Mouse (Mus musculus) neural tube, embryonic 14.5 days (tissue): ENCODE measurements at regions not wholly inside any gene's neighbourhood (a gene's known extent, or its start where the extent isn't known, plus 50 kb on each side); places are given as distances from the start of the nearest gene placed in this dataset.

Experiments
- ATAC-seq: fragments of 200-750 bp; cut with Nextera tagmentation; 2 replicates; pipeline ENCODE4 v1.8.0; 2017; ENCODE audit warnings: low read depth, mild to moderate bottlenecking, moderate TSS enrichment, moderate library complexity
- H3K27ac ChIP-seq: fragments of 300-500 bp; sonication (generic); 2 replicates; pipeline ENCODE4 v1.5.1; 2014; ENCODE audit warnings: low read depth, mild to moderate bottlenecking, control low read depth, low read length, moderate library complexity, mixed read lengths
- H3K27me3 ChIP-seq: fragments of 300-500 bp; sonication (generic); 2 replicates; pipeline ENCODE4 v1.6.1; 2014; ENCODE audit warnings: low read length; ENCODE audit not compliant: control insufficient read depth, insufficient read depth
- H3K36me3 ChIP-seq: fragments of 300-500 bp; sonication (generic); 2 replicates; pipeline ENCODE4 v1.6.1; 2014; ENCODE audit warnings: low read length, mixed read lengths; ENCODE audit not compliant: control insufficient read depth, insufficient read depth
- H3K4me1 ChIP-seq: fragments of 300-500 bp; sonication (generic); 2 replicates; pipeline ENCODE4 v1.6.1; 2014; ENCODE audit warnings: low read length; ENCODE audit not compliant: control insufficient read depth, insufficient read depth
- H3K4me2 ChIP-seq: fragments of 300-500 bp; sonication (generic); 2 replicates; pipeline ENCODE4 v1.6.1; 2014; ENCODE audit warnings: mild to moderate bottlenecking, low read depth, low read length, control low read depth
- H3K4me3 ChIP-seq: fragments of 300-500 bp; sonication (generic); 2 replicates; pipeline ENCODE4 v1.5.1; 2014; ENCODE audit warnings: low read depth, low read length, control low read depth, mixed read lengths
- H3K9ac ChIP-seq: fragments of 300-500 bp; sonication (generic); replicated peaks from 2 replicates; pipeline ENCODE4 v1.6.1; 2014; ENCODE audit warnings: low read depth, mild to moderate bottlenecking, control low read depth, low read length, mixed read lengths
- H3K9me3 ChIP-seq: fragments of 300-500 bp; sonication (generic); 2 replicates; pipeline ENCODE4 v1.6.1; 2016; ENCODE audit warnings: low read length; ENCODE audit not compliant: control insufficient read depth
- WGBS: fragments of 180-500 bp; shearing (Covaris S2); extraction: QIAGEN DNeasy Blood & Tissue Kit; methylation state at CpG from one replicate; pipeline ENCODE4 v1.1.7; 2014; 5-methylcytosine and 5-hydroxymethylcytosine counted together

- no peaks in the 10 kb centered on the region for H3K36me3 ChIP-seq
- no peak overlapping the region for H3K4me2 ChIP-seq
- WGBS = 27% methylated on average over 1 of the region's 1 CpGs
- no peaks in the 10 kb centered on the region for H3K27me3 ChIP-seq
- ATAC-seq = no peak
- H3K4me3 ChIP-seq = no peak overlapping the region
- no peaks in the 10 kb centered on the region for H3K9me3 ChIP-seq
- H3K9ac ChIP-seq = no peak overlapping the region
- H3K4me1 ChIP-seq = no peaks in the 10 kb centered on the region
- no peak overlapping the region for H3K27ac ChIP-seq
These were observed 194.6 kb downstream of the Gm43517 start for GRCm38 (mm10) chr12:49579451-49580190.

- no peak for ATAC-seq
- Histone ChIP-seq H3K27ac (no peak overlapping the region), H3K4me1 (no peaks in the 10 kb centered on the region), H3K9me3 (no peaks in the 10 kb centered on the region), H3K9ac (no peak overlapping the region), H3K27me3 (no peaks in the 10 kb centered on the region), H3K4me2 (no peak overlapping the region), H3K36me3 (no peaks in the 10 kb centered on the region), H3K4me3 (no peak overlapping the region)
- WGBS = 85% methylated on average over 1 of the region's 1 CpGs
These were observed 198.9 kb downstream of the Gm43517 start for GRCm38 (mm10) chr12:49583849-49584248.

GRCm38 (mm10) chr12:49622264-49622663 lies 237.3 kb downstream of the Gm43517 start:
- no peaks in the 10 kb centered on the region for H3K4me1 ChIP-seq
- H3K9me3 ChIP-seq = no peaks in the 10 kb centered on the region
- H3K27ac ChIP-seq = no peak overlapping the region
- no peak overlapping the region for H3K4me2 ChIP-seq
- H3K9ac ChIP-seq = no peak overlapping the region
- ATAC-seq = no peak
- H3K36me3 ChIP-seq = no peaks in the 10 kb centered on the region
- no peaks in the 10 kb centered on the region for H3K27me3 ChIP-seq
- H3K4me3 ChIP-seq = no peak overlapping the region
- 84% methylated on average over 3 of the region's 3 CpGs for WGBS

GRCm38 (mm10) chr12:49627222-49627621 lies 242.2 kb downstream of the Gm43517 start:
- no peak overlapping the region for H3K4me3 ChIP-seq
- H3K36me3 ChIP-seq = no peaks in the 10 kb centered on the region
- no peak overlapping the region for H3K27ac ChIP-seq
- H3K27me3 ChIP-seq = no peaks in the 10 kb centered on the region
- 76% methylated on average over 5 of the region's 5 CpGs for WGBS
- H3K9me3 ChIP-seq = no peaks in the 10 kb centered on the region
- H3K9ac ChIP-seq = no peak overlapping the region
- no peak overlapping the region for H3K4me2 ChIP-seq
- H3K4me1 ChIP-seq = no peaks in the 10 kb centered on the region
- ATAC-seq = no peak

GRCm38 (mm10) chr12:49628014-49628413 lies 243.0 kb downstream of the Gm43517 start:
- no peak for ATAC-seq
- no peak overlapping the region for H3K4me3 ChIP-seq
- no peaks in the 10 kb centered on the region for H3K9me3 ChIP-seq
- 70% methylated on average over 4 of the region's 4 CpGs for WGBS
- H3K27ac ChIP-seq = no peak overlapping the region
- H3K36me3 ChIP-seq = no peaks in the 10 kb centered on the region
- H3K9ac ChIP-seq = no peak overlapping the region
- no peaks in the 10 kb centered on the region for H3K27me3 ChIP-seq
- no peak overlapping the region for H3K4me2 ChIP-seq
- no peaks in the 10 kb centered on the region for H3K4me1 ChIP-seq

GRCm38 (mm10) chr12:49649104-49650063 lies 264.4 kb downstream of the Gm43517 start:
- Histone ChIP-seq H3K4me3 (no peak overlapping the region), H3K4me2 (no peak overlapping the region), H3K27ac (no peak overlapping the region), H3K27me3 (no peaks in the 10 kb centered on the region), H3K9me3 (no peaks in the 10 kb centered on the region), H3K4me1 (no peaks in the 10 kb centered on the region), H3K36me3 (no peaks in the 10 kb centered on the region), H3K9ac (no peak overlapping the region)
- ATAC-seq = peak; percentile 87
- WGBS = 34% methylated on average over 3 of the region's 3 CpGs
